Mouse (Mus musculus): ENCODE measurements around the gene Hikeshi.

Gene Hikeshi

DNA sequence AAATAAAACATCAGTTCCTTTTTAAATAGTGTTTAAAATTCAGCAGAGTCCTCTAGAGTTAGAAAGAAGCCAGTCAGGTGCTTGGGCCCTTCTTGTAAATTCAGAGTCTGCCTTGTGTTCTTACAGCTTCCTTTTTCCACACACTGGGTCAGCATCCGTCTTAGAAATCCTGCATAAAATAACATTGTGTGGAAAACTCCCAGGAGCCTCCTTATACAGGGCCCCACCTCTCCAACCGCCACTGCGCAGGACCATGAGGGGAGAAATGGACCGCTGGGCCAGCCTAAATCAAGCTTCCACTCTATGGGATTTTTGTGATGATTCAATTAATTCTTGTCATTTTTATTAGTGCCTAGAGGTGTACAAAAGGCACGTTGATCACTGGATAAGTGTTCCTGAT lies 49.6 kb downstream of the Hikeshi start:
- no peak for TF ChIP-seq GATA4 (IDR thresholded peaks at IDR 0.05; ENCODE audit: insufficient replicate concordance, low read length)

DNA sequence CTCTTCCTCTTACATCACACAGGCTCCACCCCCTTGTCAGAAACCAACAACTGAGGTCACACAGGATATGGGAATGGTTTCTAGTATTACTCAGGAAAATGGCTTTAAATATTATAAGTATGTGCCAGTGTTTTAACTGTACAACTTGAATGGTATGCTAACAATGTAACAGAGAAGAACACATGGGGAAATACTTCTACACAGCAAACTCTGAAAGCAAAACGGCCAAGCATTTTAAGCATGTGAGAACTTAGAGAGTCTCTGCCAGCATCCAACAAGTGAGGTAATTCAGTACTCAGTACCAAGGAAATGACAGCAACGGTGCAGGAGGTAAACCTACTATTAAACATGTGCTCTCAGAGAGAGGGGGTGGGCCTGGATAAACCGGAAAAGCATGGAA lies 56.5 kb downstream of the Hikeshi start:
- no peak for TF ChIP-seq GATA4 (IDR thresholded peaks at IDR 0.05; ENCODE audit: insufficient replicate concordance, low read length)

- no peak for TF ChIP-seq GATA4 (IDR thresholded peaks at IDR 0.05; ENCODE audit: insufficient replicate concordance, low read length)
These were observed 61.3 kb downstream of the Hikeshi start for GRCm38 (mm10) chr7:89879686-89880085.
